Comparison of ENCODE assay signal across 17 mouse cellular contexts in the genomic region with DNA sequence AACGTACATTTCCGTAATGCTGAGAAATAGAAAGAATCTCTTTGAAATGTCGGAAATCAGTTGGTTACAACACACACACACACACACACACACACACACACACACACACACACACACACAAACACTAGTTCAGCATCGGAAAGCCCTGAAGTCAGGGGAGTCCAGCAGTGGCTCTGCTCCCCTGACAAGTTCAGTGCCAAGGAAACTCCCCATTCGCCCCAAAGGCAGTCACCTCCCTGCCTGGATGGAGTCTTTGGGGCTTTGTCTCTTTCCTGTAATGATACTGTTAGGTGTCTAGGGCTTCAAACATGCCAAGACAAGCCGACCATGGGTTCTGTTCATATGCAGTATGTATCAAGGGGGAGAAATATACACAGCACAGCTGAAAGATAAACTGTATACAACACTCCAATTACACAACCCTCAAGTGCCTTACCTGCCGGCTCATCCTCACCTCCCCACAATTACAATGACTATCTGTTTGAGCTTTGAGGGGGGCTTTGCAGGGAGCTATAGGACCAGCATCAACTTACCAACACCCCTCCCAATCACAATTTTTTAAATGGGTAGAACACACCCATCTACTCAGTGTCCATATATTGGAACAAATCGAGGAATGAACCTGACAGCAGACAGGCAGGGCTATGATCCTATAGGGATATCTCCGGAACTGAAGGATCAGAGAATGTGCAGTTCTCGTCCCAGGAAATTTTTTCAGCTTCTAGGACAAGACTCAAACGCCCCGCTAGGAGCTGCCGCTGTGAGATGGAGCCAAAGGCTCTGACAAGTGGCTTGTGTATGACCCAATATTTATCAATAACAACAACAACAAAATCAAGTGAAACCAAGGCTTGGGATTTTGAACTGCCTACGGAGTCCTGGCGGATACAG. TPM values are rescaled to one million over a fixed set of nuclear protein-coding genes. Genes with fewer than 3 reads are reported as not detected.
DNase-seq lines count a peak whose midpoint lies in the region; ATAC-seq lines count a peak whose summit lies in the region.
"Had no signal": no experiment of that assay in that cellular context is flagged by ENCODE, and none has a peak within 500 bp of the region (broad histone marks: within the 10 kb centered on the region; RNA-seq: fewer than 3 reads in every experiment).

No protein-coding gene starts in this region.

- H3K27ac ChIP-seq in forebrain, embryonic 16.5 days (ENCODE audit: low read length), result peak overlapping the region; percentile 100
- H3K27ac ChIP-seq: limb, embryonic 13.5 days had no signal

- DNase-seq in left cerebral cortex, adult 18-20 months (ENCODE audit: low spot score in 2 of 2), result peak; percentile 13 to 21
- no peak for DNase-seq in left cerebral cortex, adult 11 months (ENCODE audit: low spot score)
- peak; percentile 33 for DNase-seq in brain, adult 2 months (ENCODE audit: low read depth, low spot score)
- DNase-seq in embryo, embryonic 9.5 days (ENCODE audit: extremely low spot score), result peak; percentile 25
- no peak for DNase-seq in B cell, adult 2 months
- no peak for DNase-seq in urinary bladder, adult 18-20 months (ENCODE audit: low spot score in 2 of 2)
- no peak for DNase-seq in ovary, postnatal 14 days (ENCODE audit: low spot score)
- DNase-seq: heart, postnatal 4 days; lung, adult 2 months; thymus, postnatal 14 days had no signal

- ATAC-seq in forebrain, embryonic 16.5 days, result peak; percentile 13
- ATAC-seq: activated CD4-positive, CD25-positive, alpha-beta regulatory T cell, adult 4 months; intestine, embryonic 16.5 days had no signal

- peak overlapping the region; percentile 63 for H3K4me2 ChIP-seq in forebrain, embryonic 16.5 days (ENCODE audit: low read length)

- H3K9ac ChIP-seq in forebrain, embryonic 16.5 days (replicated peaks; ENCODE audit: low read depth, low read length), result peak overlapping the region; percentile 98
- H3K9ac ChIP-seq: limb, embryonic 13.5 days had no signal

- H3K4me3 ChIP-seq in forebrain, embryonic 16.5 days (replicated peaks; ENCODE audit: low read length), result peak overlapping the region; percentile 58
- H3K4me3 ChIP-seq: limb, embryonic 13.5 days had no signal

- H3K27me3 ChIP-seq in forebrain, embryonic 16.5 days (replicated peaks; ENCODE audit: control insufficient read depth, insufficient read depth, low read length), result no peaks in the 10 kb centered on the region

- no peaks in the 10 kb centered on the region for H3K9me3 ChIP-seq in forebrain, embryonic 16.5 days (ENCODE audit: control insufficient read depth, low read length)
- H3K9me3 ChIP-seq: limb, embryonic 13.5 days had no signal

- peaks cover 30% of the 10 kb centered on the region for H3K4me1 ChIP-seq in forebrain, embryonic 16.5 days (replicated peaks; ENCODE audit: control insufficient read depth, insufficient read depth, low read length)
- H3K4me1 ChIP-seq: limb, embryonic 13.5 days had no signal

- H3K36me3 ChIP-seq in forebrain, embryonic 16.5 days (ENCODE audit: control insufficient read depth, insufficient read depth), result no peaks in the 10 kb centered on the region
- H3K36me3 ChIP-seq: limb, embryonic 13.5 days had no signal

- WGBS in forebrain, embryonic 16.5 days, result 3% methylated on average over 15 of the region's 15 CpGs

RNA-seq across cellular contexts. Expression of a gene that starts 6.8 kb away (rescaled TPM):
- 100 to 1,000 TPM in 1 of 2 experiments, 10 to 100 TPM in 1; 97.5 to 110 TPM for total RNA-seq in left cerebral cortex, adult 18-20 months (2021)
- 92.9 and 103 TPM in 2 replicates for polyA plus RNA-seq in forebrain, embryonic 16.5 days (2015; fragmentation: Nextera tagmentation; extraction: Ambion mirVana)
- total RNA-seq: heart, adult 8-10 months; megakaryocyte, adult 5-6 weeks had no signal
- polyA plus RNA-seq: activated CD4-positive, CD25-positive, alpha-beta regulatory T cell, adult 4 months; intestine, embryonic 16.5 days; limb, embryonic 13.5 days; stomach, embryonic 14.5 days had no signal

RNA-seq across cellular contexts. Expression of a gene that starts 9.3 kb away (rescaled TPM):
- total RNA-seq in left cerebral cortex, adult 18-20 months (2021), result 1 to 10 TPM; 6.3 to 6.9 TPM
- polyA plus RNA-seq in forebrain, embryonic 16.5 days (2015; fragmentation: Nextera tagmentation; extraction: Ambion mirVana), result 3.6 and 4.0 TPM in 2 replicates
- total RNA-seq: heart, adult 8-10 months; heart, postnatal 4 days; megakaryocyte, adult 5-6 weeks had no signal
- polyA plus RNA-seq: activated CD4-positive, CD25-positive, alpha-beta regulatory T cell, adult 4 months; intestine, embryonic 16.5 days; limb, embryonic 13.5 days; lung, adult 2 months; stomach, embryonic 14.5 days had no signal

Comparison
In these comparisons a context has a peak if more than half of its experiments do, and no peak if none do; other contexts are left out.
1. DNase-seq: peak in left cerebral cortex, adult 18-20 months (2 of 2), brain, adult 2 months (single experiment) and embryo, embryonic 9.5 days (single experiment); none in left cerebral cortex, adult 11 months (single experiment), B cell, adult 2 months (0 of 2), urinary bladder, adult 18-20 months (0 of 2) and ovary, postnatal 14 days (single experiment).